Mouse (Mus musculus) bone marrow macrophage, adult 2 months (primary cell): Measurements from ENCODE around the gene Opalin.

ENCODE experiments used
- CTCF ChIP-seq: IDR thresholded peaks from 2 replicates; pipeline ENCODE4 v1.5.1; 2012; ENCODE audit warnings: low read depth, mild to moderate bottlenecking, low read length, moderate library complexity
- POLR2A ChIP-seq: IDR thresholded peaks from 2 replicates; pipeline ENCODE4 v1.6.1; 2012; ENCODE audit warnings: mild to moderate bottlenecking, low read depth, low read length, borderline replicate concordance

- no peak for TF ChIP-seq CTCF
- TF ChIP-seq POLR2A: no peak
These were observed 46.1 kb upstream of the Opalin start for GRCm38 (mm10) chr19:41123009-41123408.
